In the genomic region with DNA sequence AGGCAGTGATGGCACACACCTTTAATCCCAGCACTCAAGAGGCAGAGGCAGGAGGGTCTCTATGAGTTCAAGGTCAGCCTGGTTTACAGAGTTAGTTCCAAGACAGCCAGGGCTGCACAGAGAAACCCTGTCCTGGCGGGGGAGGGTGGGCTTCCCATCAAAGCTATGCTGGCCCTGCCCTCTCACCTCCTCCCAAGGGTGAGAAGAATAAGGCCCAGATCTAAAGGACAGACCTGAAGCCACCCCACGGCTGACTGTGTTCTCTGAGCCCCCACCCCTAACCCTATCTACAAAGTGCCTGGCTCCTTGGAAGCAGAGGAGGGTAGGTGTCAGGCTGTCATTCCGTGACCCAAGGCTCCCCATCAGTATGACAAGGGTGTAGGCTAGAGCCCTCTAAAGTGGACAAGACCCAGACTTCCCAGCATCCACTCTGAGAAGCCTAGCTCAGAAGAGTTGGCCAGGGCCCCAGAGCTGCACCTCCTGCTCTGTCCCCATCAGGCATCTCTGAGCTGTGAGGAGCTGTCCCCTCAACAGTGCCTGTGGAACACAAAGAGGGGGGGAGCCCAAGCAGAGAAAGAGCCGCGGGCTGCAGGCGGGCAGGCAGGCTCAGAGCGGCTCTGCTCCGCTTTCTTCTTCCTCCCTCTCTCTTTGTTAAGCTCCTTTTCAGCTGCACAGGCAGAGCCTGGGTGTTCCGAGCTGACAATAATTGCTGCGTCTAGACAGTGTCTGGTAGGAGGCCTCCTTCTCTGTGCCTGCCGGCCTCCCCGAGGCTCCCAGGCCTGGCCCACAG, we compare ENCODE assay signal across 8 mouse cellular contexts.
A peak's percentile ranks its signal among the peaks of the same experiment; 100 is the strongest.
DNase-seq lines count a peak whose midpoint lies in the region; ATAC-seq and TF ChIP-seq lines count a peak whose summit lies in the region.

No protein-coding gene starts in this region.

- H3K4me1 ChIP-seq in ES-Bruce4 (ENCODE audit: control insufficient read depth, insufficient read depth, low read length), result peaks cover 16% of the 10 kb centered on the region
- H3K4me1 ChIP-seq in embryonic facial prominence, embryonic 10.5 days, result peaks cover 100% of the 10 kb centered on the region
- peaks cover 63% of the 10 kb centered on the region for H3K4me1 ChIP-seq in heart, embryonic 16.5 days (ENCODE audit: control insufficient read depth, insufficient read depth, low read length)
- H3K4me1 ChIP-seq in neural tube, embryonic 13.5 days (replicated peaks), result peaks cover 95% of the 10 kb centered on the region

- H3K4me3 ChIP-seq in ES-Bruce4 (ENCODE audit: low read depth, low read length), result no peak overlapping the region
- H3K4me3 ChIP-seq in embryonic facial prominence, embryonic 10.5 days, result peak overlapping the region; percentile 23
- no peak overlapping the region for H3K4me3 ChIP-seq in heart, embryonic 16.5 days (ENCODE audit: low read length)
- no peak overlapping the region for H3K4me3 ChIP-seq in neural tube, embryonic 13.5 days

- no peaks in the 10 kb centered on the region for H3K27me3 ChIP-seq in ES-Bruce4 (ENCODE audit: control insufficient read depth, insufficient read depth, low read length, poor library complexity, severe bottlenecking)
- H3K27me3 ChIP-seq in embryonic facial prominence, embryonic 10.5 days (replicated peaks; ENCODE audit: low read depth, poor library complexity, severe bottlenecking), result no peaks in the 10 kb centered on the region; the same call in 1 of the 2 replicates
- no peaks in the 10 kb centered on the region for H3K27me3 ChIP-seq in heart, embryonic 16.5 days (ENCODE audit: control insufficient read depth, insufficient read depth, low read length)
- H3K27me3 ChIP-seq in neural tube, embryonic 13.5 days, result no peaks in the 10 kb centered on the region

- peak; percentile 25 for ATAC-seq in frontal cortex, adult (ENCODE audit: low TSS enrichment)
- peak; percentile 15; the same call in 1 of the 2 replicates for ATAC-seq in heart, embryonic 16.5 days (replicated peaks; ENCODE audit: extremely low read depth, insufficient read depth, low FRiP score)
- peak; percentile 45 for ATAC-seq in neural tube, embryonic 13.5 days (ENCODE audit: low read depth)

- H3K4me2 ChIP-seq in heart, embryonic 16.5 days (ENCODE audit: low read depth, low read length), result no peak overlapping the region
- no peak overlapping the region for H3K4me2 ChIP-seq in neural tube, embryonic 13.5 days

- TF ChIP-seq CTCF in ES-Bruce4 (IDR thresholded peaks at IDR 0.05; ENCODE audit: low read depth, low read length), result no peak

- WGBS in embryonic facial prominence, embryonic 10.5 days, result 12% methylated on average over 12 of the region's 12 CpGs
- 36% methylated on average over 12 of the region's 12 CpGs for whole genome bisulfite sequencing in heart, embryonic 16.5 days
- 11% methylated on average over 12 of the region's 12 CpGs for WGBS in neural tube, embryonic 13.5 days

- no peaks in the 10 kb centered on the region for H3K9me3 ChIP-seq in ES-Bruce4 (replicated peaks; ENCODE audit: control insufficient read depth, insufficient read depth, low read length, poor library complexity, severe bottlenecking)
- no peaks in the 10 kb centered on the region for H3K9me3 ChIP-seq in embryonic facial prominence, embryonic 10.5 days
- H3K9me3 ChIP-seq in heart, embryonic 16.5 days (replicated peaks; ENCODE audit: control insufficient read depth, low read length), result no peaks in the 10 kb centered on the region
- no peaks in the 10 kb centered on the region for H3K9me3 ChIP-seq in neural tube, embryonic 13.5 days

- H3K36me3 ChIP-seq in ES-Bruce4 (ENCODE audit: control insufficient read depth, insufficient read depth, low read length, poor library complexity, severe bottlenecking), result no peaks in the 10 kb centered on the region
- H3K36me3 ChIP-seq in embryonic facial prominence, embryonic 10.5 days (replicated peaks), result no peaks in the 10 kb centered on the region
- no peaks in the 10 kb centered on the region for H3K36me3 ChIP-seq in heart, embryonic 16.5 days (ENCODE audit: control insufficient read depth, insufficient read depth)
- no peaks in the 10 kb centered on the region for H3K36me3 ChIP-seq in neural tube, embryonic 13.5 days

- no peak overlapping the region for H3K27ac ChIP-seq in ES-Bruce4 (ENCODE audit: insufficient read depth, low read length)
- peak overlapping the region; percentile 99 for H3K27ac ChIP-seq in embryonic facial prominence, embryonic 10.5 days (replicated peaks)
- H3K27ac ChIP-seq in heart, embryonic 16.5 days (ENCODE audit: low read length), result peak overlapping the region; percentile 77
- H3K27ac ChIP-seq in neural tube, embryonic 13.5 days (replicated peaks), result peak overlapping the region; percentile 100

- no peak for DNase-seq in frontal cortex, postnatal 25 days (ENCODE audit: low spot score in 2 of 2)
- DNase-seq in embryonic facial prominence, embryonic 10.5 days (ENCODE audit: low spot score), result peak; percentile 85
- peak; percentile 71 to 75 for DNase-seq in layer of hippocampus, postnatal 36 days
- no peak for DNase-seq in thymus, postnatal 10 days (ENCODE audit: low spot score in 2 of 2)

- no peak for TF ChIP-seq POLR2A in ES-Bruce4 (IDR thresholded peaks at IDR 0.05; ENCODE audit: insufficient read depth, low read length)

- no peak overlapping the region for H3K9ac ChIP-seq in ES-Bruce4 (ENCODE audit: low read depth, poor library complexity, severe bottlenecking)
- H3K9ac ChIP-seq in heart, embryonic 16.5 days (ENCODE audit: low read length), result peak overlapping the region; percentile 60
- peak overlapping the region; percentile 67 for H3K9ac ChIP-seq in neural tube, embryonic 13.5 days

- TF ChIP-seq EP300 in ES-Bruce4 (IDR thresholded peaks at IDR 0.05; ENCODE audit: insufficient read depth, low read depth, low read length), result peak; percentile 68; the same call in 1 of the 2 replicates

Comparison
In these comparisons a context has a peak if more than half of its experiments do, and no peak if none do; other contexts are left out.
1. DNase-seq: peak in embryonic facial prominence, embryonic 10.5 days (single experiment) and layer of hippocampus, postnatal 36 days (2 of 2); none in frontal cortex, postnatal 25 days (0 of 2) and thymus, postnatal 10 days (0 of 2).
2. Peak in every context shown above with its lines, with median percentiles within 50 percentile points of each other: ATAC-seq.